Mouse (Mus musculus) cerebellum, postnatal 4 days (tissue): Measurements from ENCODE around the gene 2010315B03Rik.

Source experiments
- DNase-seq, 2 experiments: peaks; one replicate each; pipeline ENCODE4 v3.0.0; 2022; ENCODE audit warnings: low spot score in 2 of 2, mixed read lengths in 1 of 2

Gene 2010315B03Rik

DNA sequence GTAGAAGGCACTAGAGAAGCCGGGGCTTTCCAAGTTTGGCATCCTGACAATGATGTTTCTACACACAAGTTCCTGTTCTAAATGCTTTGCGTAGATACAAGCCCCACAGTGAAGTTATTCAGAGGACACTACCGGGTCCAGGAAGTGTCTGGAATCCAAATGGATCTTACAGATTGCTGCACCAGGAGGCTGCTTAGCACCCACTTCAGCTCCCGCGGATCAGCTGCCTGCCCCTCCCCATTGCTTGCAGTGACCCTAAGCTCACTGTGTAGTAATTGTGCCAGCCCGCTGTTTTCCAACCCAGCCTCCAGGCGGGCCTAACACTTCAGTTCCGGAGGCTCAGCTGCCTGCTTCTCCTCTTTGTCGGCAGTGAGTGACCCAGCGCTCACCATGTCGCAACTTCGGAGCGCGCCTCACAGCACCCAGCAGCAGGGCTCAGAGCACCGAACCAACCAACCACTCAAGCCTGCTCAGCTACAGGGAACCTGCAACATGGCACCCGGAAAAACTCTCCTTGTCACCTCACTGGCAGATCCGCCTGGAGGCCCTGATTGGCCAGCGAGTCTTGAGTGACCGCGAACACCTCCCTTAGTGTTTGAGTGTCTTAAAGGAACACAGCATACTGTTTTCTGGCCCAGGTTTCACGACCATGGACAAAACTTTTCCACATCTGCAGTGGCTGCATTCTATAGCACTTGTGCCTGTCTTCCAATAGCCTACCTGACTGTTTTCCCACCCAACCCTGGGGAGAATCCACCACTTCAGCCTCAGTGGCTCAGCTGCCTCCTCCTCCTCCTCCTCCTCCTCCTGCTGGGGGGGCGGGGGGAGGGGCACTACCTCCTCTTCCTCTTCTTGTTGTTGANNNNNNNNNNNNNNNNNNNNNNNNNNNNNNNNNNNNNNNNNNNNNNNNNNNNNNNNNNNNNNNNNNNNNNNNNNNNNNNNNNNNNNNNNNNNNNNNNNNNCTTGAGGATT, at the start of gene 2010315B03Rik:
Gene 2010315B03Rik, minus strand, starts transcription at position 526 of the 972 bp plus-strand sequence.
- DNase-seq = peak; percentile 50 to 73

DNA sequence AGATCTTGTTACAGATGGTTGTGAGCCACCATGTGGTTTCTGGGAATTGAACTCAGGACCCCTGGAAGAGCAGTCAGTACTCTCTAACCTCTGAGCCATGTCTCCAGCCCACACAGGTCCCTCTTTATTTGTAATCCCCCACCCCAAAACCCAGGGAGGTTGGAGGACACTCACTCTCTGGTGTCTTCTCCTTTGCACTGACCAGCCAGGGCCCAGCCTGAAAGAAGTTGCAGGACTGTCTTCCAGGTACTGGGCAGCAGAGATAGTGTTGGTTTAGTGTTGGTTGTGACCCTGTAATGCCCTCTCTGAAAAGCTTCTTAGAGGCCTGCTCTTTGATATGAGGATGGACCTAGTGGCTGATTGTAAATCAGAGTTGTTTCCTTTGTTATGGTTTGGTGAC, 994 bp downstream of the 2010315B03Rik start:
- no peak for DNase-seq

DNA sequence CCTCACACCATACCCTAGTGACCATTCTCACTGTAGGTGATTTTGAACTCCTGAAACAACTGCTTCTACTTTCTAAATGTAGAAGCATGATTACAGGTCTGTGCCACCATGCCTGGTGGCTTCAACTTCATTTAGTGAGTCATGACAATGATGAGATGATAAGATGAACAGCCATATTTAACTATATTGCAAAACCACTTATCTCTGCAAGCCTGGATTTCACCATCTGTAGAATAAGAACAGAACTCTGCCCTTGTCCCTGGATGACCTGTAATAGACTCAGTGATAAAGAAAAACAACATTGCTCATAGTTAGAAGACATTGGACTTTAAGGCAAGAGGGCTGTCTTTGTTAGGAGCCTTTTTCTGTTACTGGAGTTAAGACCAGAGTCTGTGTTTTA, 24.2 kb downstream of the 2010315B03Rik start:
- DNase-seq = no peak

DNA sequence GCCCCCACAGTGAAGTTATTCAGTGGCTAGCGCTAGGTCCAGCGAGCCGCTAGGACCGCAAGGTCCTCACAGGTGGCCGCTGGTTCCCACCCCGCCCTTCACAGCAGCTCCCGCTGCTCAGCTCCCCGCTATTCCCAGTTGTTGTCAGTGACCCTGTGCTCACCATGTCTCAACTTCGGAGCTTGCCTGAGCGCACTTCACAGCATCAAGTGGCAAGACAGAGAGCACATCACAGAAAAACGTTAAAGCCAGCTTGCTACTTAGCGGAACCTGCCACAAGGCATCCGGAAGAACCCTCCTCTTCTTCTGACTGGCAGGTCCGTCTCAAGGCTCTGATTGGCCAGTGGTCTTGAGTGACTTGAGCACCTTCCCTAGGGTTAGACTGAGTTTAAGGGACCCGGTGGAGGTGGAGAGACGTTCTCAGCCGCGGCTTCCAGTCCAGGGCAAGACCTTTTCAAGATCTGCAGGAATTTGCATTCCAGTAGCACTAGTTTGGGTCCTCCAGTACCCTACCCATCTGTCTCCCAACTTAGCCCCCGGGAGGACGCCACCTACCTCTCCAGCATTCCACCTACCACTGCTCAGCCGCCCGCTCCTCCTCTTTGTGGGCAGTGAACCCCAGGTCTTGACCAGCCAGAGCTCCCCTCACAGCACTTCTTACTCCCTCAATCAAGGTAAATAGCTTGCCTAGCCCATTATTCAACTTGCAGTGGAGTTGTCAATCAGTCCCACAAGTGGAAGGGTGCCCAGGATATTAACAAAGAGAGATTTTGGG, 30.4 kb downstream of the 2010315B03Rik start:
- DNase-seq = peak; percentile 50 to 67

DNA sequence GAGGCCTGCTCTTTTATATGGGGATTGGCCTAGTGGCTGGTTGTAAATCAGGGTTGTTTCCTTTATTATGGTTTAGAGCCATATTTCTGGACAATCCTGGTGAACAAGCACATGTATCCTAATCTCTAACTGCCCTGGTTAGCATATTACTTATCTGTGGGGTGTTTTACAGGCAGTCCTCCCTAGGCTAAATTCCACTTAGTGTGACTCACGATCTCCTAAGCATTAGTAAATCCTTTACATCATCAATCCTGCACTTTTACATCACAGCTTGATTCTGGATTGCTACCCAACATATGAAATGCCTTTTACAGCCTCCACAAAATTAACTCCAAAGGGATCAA, 31.1 kb downstream of the 2010315B03Rik start:
- DNase-seq = no peak

DNA sequence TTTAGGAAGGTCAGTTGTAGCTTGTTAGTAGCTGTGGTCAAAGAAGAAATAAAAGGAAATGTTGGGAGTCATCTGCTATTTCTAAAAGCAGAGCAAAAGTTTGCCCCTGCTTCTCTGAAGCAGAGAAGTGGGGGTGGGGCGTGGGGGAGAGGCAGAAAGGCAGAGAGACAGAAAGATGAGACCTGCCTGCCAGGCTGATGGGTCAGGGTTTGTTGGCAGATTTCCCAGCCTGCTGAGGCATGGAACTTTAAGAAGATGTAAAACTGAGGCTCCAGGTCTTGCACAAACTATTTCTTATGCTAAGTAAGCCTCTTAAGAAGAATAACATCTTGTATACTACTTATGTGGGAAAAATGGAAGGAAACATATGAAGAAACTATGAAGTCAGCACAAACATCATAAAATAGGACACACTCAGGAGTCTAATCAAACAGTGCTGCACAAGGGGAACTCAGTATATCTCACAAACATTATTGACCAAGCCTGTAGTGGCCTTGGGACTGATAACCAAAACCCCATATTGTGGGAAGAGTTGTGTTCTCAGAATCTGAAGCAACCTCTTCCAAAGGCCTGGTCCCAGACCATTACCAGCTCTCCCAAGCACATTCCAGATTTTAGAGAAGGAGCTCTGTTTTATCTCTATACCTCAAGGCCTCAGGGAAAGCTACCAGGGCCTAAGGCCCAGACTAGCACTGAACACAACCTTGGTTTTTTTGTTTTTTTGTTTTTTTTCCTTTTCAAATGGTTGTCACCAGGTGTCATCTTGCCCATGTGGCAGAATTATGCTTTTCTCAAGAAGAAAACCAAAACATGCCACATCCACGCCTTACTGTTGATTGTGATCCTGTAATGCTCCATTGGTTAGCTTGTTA, 31.7 kb downstream of the 2010315B03Rik start:
- DNase-seq = no peak

DNA sequence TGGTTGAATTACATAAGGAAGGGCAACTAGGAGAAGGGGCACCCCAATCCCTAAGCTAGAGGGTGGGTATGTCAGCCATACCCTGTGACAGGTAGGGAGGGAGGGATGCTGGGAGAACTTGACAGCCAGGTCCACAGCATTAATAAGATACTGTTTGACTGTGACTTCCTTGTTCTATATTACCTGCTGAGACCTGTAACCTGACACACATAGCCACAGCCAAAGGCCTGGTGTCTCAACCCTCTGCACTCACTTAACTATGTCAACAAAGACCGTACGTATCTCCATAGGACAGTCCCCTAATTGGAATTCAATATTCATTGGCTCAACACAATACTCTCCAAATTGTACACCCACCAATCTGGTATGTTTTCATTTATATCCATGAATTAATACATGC, 33.2 kb downstream of the 2010315B03Rik start:
- DNase-seq = no peak

DNA sequence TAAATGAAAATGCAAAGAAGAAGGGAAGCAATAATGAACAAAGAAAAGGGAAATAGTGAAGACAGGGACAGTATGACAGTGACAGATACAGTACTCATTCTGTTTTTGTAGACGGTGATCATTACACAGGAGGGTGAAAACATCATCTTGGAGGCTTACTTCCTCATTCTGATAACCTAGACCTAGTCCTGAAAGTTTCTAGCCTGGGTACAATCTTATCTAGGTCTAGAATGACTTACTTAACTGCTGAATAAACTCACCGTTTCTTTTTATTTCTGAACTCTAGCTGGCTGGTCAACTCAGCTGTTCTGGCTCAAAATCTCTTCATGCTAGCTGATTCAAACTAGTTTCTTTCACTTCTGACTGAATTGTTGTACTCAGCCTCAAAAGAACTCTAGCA, 37.4 kb downstream of the 2010315B03Rik start:
- DNase-seq = no peak

DNA sequence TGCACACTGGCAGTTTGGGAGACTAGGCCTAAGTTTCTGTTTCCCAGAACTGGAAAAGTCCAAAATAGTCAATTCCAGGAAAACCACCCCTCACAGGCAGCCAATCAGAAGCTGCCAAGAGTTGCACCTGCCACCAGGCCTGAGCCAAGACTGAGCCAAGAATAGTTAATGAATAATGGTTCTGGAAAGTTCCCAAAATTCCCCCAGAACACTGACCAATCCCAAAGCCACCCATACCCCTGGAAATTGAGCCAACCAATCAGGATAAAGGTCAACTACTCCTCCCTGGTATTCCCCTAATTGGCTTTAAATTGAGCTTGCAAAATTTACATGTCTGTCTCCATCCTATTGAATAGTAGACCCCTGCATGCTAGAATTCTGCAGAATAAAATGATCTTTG, 39.3 kb downstream of the 2010315B03Rik start:
- DNase-seq = no peak

DNA sequence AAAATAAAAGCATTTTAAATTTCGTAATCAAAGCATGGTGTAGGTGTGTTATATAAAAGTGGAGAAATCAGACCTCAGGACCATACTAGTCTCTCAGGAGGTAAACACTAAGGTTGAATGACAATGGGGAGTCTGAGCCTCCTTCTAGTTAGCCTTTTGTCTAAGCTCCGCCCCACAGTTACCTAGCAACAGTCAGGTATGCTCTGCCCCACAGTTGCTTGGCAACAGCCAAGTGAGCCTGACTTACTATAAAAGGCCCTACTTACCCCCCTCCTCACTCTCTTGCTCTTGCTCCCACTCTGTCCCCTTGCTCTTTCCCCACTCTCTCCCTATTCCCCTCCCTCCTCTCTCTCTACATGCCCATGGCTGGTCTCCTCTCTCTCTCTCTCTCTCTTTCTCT, 44.6 kb downstream of the 2010315B03Rik start:
- DNase-seq = no peak

DNA sequence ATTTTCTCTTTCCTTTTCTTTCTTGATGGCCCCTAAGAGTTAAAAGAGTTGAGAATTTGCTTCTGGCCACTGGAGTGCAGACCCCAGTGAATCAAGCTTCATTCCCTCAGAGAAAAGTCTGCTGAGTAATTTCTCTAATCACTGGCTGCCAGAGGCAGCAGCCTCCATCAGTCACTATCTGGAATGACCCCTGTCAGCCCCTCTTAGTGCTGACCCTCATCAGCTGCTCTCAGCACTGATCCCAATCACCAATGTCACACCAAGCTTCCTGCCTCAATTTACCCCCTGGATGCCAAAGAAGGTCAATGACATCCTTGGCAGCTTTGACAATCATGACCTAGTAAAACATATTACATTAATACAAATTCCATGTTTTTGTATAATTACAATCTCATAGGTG, 45.0 kb downstream of the 2010315B03Rik start:
- no peak for DNase-seq

DNA sequence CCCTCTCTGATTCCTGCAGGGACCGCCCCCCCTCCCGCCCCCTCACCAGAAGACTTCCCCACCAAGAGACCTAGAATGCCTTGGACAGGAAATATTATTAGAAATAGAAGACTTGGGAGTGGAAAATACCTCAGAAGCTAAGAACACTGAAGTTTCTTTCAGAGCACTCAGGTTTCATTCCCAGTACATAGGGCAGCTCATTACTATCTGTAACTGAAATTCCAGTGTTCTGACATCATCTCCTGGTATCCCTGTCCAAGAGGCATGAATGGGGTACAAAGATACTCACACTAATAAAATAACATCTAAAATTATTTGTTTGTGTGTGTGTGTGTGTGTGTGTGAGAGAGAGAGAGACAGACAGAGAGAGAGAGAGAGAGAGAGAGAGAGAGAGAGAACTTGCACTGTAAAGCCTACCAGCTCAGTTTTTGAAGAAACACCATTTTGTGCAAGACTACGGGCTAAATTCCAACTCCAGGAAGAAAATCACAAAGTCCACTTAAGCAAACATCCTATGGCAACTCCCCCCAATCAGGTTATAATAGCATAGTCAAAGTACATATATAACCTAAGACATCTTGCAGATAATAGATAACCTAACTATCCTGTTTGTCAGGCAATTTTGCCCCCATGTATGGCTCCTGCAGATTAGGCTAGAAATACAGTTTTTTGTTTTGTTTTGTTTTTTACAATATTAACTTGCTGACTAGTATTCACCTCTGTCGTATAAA, 49.3 kb downstream of the 2010315B03Rik start:
- no peak for DNase-seq

DNA sequence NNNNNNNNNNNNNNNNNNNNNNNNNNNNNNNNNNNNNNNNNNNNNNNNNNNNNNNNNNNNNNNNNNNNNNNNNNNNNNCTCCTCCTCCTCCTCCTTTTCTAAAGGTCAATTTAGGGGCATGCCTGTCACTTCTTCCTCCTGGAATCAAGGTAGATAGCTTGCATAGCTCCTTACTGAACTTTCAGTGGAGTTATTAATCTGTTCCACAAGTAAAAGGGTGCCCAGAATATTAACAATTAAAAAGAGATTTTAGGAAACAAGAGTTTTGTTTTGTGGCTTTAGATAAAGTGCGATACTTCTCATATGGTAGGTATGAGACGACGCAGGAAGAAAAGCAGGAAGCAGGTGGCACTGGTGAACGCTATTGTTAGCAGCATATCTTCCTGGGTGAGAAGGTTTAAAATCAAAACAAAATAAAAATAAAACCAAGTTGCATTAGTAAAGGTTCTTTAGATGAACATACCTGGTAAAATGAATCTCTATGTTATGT, 54.4 kb downstream of the 2010315B03Rik start:
- no peak for DNase-seq

DNA sequence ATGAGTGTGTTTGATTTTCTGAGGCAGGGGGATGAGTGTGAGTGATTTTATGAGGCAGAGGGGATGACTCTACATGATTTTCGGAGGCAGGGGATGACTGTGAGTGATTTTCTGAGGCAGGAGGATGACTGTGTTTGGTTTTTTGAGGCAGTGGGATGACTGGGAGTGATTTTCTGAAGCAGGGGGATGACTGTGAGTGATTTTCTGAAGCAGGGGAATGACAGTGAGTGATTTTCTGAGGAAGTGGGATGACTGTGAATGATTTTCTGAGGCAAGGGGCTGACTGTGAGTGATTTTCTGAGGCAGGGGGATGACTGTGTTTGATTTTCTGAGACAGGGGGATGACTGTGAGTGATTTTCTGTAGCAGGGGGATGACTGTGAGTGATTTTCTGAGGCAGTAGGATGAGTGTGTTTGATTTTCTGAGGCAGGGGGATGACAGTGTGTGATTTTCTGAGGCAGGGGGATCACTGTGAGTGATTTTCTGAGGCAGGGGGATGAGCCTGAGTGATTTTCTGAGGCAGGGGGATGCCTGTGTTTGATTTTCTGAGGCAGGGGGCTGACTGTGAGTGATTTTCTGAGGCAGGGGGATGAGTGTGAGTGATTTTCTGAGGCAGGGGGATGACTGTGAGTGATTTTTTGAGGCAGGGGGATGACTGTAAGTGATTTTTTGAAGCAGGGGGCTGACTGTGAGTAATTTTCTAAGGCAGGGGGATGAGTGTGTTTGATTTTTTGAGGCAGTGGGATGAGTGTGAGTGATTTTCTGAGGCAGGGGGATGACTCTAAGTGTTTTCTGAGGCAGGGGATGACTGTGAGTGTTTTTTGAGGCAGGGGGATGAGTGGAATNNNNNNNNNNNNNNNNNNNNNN, 55.1 kb downstream of the 2010315B03Rik start:
- peak; percentile 44 to 57 for DNase-seq

DNA sequence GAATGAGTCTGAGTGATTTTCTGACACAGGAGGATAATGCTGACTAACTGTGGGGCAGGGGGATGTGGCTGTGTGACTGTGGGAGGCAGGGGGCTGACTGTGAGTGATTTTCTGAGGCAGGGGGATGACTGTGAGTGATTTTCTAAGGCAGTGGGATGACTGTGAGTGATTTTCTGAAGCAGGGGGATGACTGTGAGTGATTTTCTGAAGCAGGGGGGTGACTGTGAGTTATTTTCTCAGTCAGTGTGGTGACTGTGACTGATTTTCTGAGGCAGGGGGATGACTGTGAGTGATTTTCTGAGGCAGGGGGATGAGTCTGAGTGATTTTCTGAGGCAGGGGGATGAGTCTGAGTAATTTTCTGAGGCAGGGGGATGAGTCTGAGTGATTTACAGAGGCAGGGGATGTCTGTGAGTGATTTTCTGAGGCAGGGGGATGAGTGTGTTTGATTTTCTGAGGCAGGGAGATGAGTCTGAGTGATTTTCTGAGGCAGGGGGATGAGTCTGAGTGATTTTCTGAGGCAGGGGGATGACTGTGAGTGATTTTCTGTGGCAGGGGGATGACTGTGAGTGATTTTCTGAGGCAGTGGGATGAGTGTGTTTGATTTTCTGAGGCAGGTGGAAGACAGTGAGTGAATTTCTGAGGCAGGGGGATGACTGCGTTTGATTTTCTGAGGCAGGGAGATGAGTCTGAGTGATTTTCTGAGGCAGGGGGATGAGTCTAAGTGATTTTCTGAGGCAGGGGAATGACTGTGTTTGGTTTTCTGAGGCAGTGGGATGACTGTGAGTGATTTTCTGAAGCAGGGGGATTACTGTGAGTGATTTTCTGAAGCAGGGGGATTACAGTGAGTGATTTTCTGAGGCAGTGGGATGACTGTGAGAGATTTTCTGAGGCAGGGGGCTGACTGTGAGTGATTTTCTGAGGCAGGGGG, 56.0 kb downstream of the 2010315B03Rik start:
- DNase-seq = peak; percentile 43 to 54

DNA sequence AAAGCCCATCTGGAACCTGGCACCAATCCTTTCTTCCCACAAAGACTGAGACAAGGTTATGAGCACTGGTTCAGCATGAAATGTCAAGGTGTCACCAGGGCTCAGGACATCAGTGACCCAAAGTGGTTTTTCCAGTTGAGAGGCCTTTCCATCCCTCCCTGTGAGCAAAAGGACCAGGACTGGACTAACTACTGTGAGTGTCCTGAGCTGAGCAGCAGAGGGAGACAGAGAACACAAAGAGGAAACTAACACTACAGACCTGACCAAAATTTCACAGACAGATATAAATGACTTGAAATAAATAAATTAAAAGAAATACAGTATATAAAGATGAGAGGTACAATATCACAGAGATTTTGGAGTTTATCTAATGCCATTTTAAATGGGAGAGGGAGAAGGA, 61.1 kb downstream of the 2010315B03Rik start:
- DNase-seq = no peak
